Mouse (Mus musculus) forebrain, postnatal 0 days (tissue): ENCODE data around the gene Mfsd2b. TPM values are rescaled to one million over a fixed set of nuclear protein-coding genes. Genes with fewer than 3 reads are reported as not detected.
"Not testable (repeated sequence)": the region's sequence is repeated elsewhere in the genome, so short reads cannot be mapped to it uniquely, and the experiment has no call there.

Experiments
- ATAC-seq: fragments of 200-750 bp; cut with Nextera tagmentation; 2 replicates; pipeline ENCODE4 v1.8.0; 2017; ENCODE audit warnings: mild to moderate bottlenecking, moderate library complexity
- DNase-seq: peaks from one replicate; pipeline ENCODE4 v3.0.0-alpha.2; 2015
- H3K27ac ChIP-seq: fragments of 300-500 bp; sonication (generic); 2 replicates; pipeline ENCODE4 v1.5.1; 2014; ENCODE audit warnings: low read depth, mild to moderate bottlenecking, antibody characterized with exemption, low read length, moderate library complexity, mixed read lengths
- H3K27me3 ChIP-seq: fragments of 300-500 bp; sonication (generic); 2 replicates; pipeline ENCODE4 v1.6.1; 2014; ENCODE audit warnings: mild to moderate bottlenecking, low read length, mixed read lengths; ENCODE audit not compliant: insufficient read depth
- H3K36me3 ChIP-seq: fragments of 300-500 bp; sonication (generic); 2 replicates; pipeline ENCODE4 v1.6.1; 2014; ENCODE audit warnings: mild to moderate bottlenecking, moderate library complexity; ENCODE audit not compliant: insufficient read depth
- H3K4me1 ChIP-seq: fragments of 300-500 bp; sonication (generic); 2 replicates; pipeline ENCODE4 v1.6.1; 2014; ENCODE audit warnings: antibody characterized with exemption; ENCODE audit not compliant: insufficient read depth
- H3K4me2 ChIP-seq: fragments of 300-500 bp; sonication (generic); 2 replicates; pipeline ENCODE4 v1.6.1; 2014; ENCODE audit warnings: low read depth, mild to moderate bottlenecking, moderate library complexity
- H3K4me3 ChIP-seq: fragments of 300-500 bp; sonication (generic); 2 replicates; pipeline ENCODE4 v1.5.1; 2014; ENCODE audit warnings: low read depth, low read length, mixed read lengths
- H3K9ac ChIP-seq: fragments of 300-500 bp; sonication (generic); 2 replicates; pipeline ENCODE4 v1.6.1; 2014; ENCODE audit warnings: mild to moderate bottlenecking
- H3K9me3 ChIP-seq: fragments of 300-500 bp; sonication (generic); 2 replicates; pipeline ENCODE4 v1.6.1; 2016; ENCODE audit warnings: low read length
- CTCF ChIP-seq: sonication (generic); IDR thresholded peaks from 2 replicates; pipeline ENCODE4 v1.5.1; 2016; ENCODE audit warnings: antibody characterized with exemption, control low read depth, low read depth
- WGBS: fragments of 180-500 bp; shearing (Covaris S2); extraction: QIAGEN DNeasy Blood & Tissue Kit; methylation state at CpG from one replicate; pipeline ENCODE4 v1.1.7; 2014; 5-methylcytosine and 5-hydroxymethylcytosine counted together
- polyA plus RNA-seq: library from polyadenylated mRNA; unstranded; fragments of >200 nt; fragmentation: Nextera tagmentation; extraction: Ambion mirVana; gene quantifications from 2 replicates; pipeline ENCODE4 v1.2.1, GENCODE M21; 2015
- total RNA-seq: library from RNA; depleted of rRNA; stranded (reverse); fragments of >200 nt; gene quantifications from 2 replicates; pipeline ENCODE4 v1.2.3, GENCODE M21; 2014

Gene Mfsd2b
- total and polyA plus RNA-seq, 2 experiments from 2014 or later: 1.3 to 3.4 TPM

DNA sequence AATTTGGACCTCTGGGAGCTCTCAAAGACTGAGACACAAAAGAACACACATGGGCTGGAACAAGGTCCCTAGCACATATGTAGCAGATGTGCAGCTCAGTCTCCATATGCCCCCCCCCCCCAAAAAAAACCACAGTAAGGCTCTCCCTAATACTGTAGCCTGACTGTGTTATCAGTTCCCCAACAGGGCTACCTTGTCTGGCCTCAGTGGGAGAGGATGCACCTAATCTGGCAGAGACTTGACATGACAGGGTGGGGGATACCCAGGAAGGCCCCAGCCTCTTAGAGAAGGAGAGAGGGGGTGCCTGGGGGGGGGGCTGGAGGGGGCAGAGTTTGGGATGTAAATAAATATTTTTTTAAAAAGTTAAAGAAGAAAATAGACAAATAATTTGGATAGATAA, 14.6 kb upstream of the Mfsd2b start:
- Histone ChIP-seq H3K27ac (no peak overlapping the region), H3K4me1 (no peaks in the 10 kb centered on the region), H3K27me3 (no peaks in the 10 kb centered on the region), H3K9me3 (no peaks in the 10 kb centered on the region), H3K4me3 (no peak overlapping the region), H3K36me3 (peaks cover 14% of the 10 kb centered on the region; the same call in 1 of the 2 replicates), H3K4me2 (no peak overlapping the region), H3K9ac (no peak overlapping the region)
- no peak for TF ChIP-seq CTCF
- DNase-seq: no peak
- no peak for ATAC-seq

DNA sequence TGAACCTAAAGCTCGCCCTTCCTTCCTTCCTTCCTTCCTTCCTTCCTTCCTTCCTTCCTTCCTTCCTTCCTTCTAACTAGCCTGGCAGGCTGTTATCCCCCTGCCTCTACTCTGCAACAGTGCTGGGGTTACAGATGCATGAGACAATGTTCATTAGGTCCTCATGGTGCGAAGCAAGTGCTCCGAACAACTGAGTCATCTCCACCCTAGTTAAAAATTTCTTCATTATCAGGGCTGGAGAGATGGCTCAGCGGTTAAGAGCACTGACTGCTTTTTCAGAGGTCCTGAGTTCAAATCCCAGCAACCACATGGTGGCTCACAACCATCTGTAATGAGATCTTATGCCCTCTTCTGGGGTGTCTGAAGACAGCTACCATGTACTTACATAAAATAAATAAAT, 12.4 kb upstream of the Mfsd2b start:
- ATAC-seq, H3K27me3 ChIP-seq, H3K9ac ChIP-seq, DNase-seq, H3K9me3 ChIP-seq, H3K27ac ChIP-seq, H3K4me3 ChIP-seq, H3K4me1 ChIP-seq, H3K4me2 ChIP-seq: not testable (repeated sequence)
- 96% methylated on average over 4 of the region's 4 CpGs for WGBS
- peaks cover 22% of the 10 kb centered on the region for H3K36me3 ChIP-seq

- 56% methylated on average over 1 of the region's 1 CpGs for WGBS
- Histone ChIP-seq H3K9ac (no peak overlapping the region), H3K36me3 (peaks cover 26% of the 10 kb centered on the region), H3K4me3 (no peak overlapping the region), H3K4me2 (no peak overlapping the region), H3K9me3 (no peaks in the 10 kb centered on the region), H3K27me3 (no peaks in the 10 kb centered on the region), H3K4me1 (no peaks in the 10 kb centered on the region), H3K27ac (no peak overlapping the region)
- DNase-seq (no peak), ATAC-seq (no peak)
- no peak for TF ChIP-seq CTCF
These were observed 10.9 kb upstream of the Mfsd2b start for GRCm38 (mm10) chr12:4885062-4885461.

DNA sequence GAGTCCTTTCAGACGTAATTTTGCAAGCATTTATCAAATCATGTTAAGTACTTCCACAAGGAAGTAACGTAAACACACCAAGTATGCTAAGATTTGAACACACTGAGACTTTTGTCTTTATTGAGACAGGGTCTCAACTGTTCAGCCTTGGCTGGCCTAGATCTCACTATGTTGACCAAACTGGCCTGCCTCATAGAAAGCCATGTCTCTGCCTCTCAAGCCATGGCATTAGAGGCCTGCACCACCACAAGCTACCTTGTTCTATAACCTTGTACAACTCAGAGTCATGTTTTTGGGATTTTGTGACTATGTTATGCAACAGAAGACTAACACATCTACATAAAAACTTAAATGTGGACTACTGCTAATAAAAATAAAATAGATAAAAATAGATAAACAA, 7.9 kb upstream of the Mfsd2b start:
- Histone ChIP-seq H3K9ac (no peak overlapping the region), H3K27me3 (no peaks in the 10 kb centered on the region), H3K9me3 (no peaks in the 10 kb centered on the region), H3K27ac (no peak overlapping the region), H3K4me1 (no peaks in the 10 kb centered on the region), H3K4me3 (no peak overlapping the region), H3K4me2 (no peak overlapping the region), H3K36me3 (peaks cover 34% of the 10 kb centered on the region)
- DNase-seq: no peak
- no peak for ATAC-seq
- TF ChIP-seq CTCF: no peak
- 95% methylated on average over 2 of the region's 2 CpGs for WGBS

- H3K9me3 ChIP-seq: no peaks in the 10 kb centered on the region
- H3K27ac ChIP-seq: no peak overlapping the region
- ATAC-seq (no peak), DNase-seq (no peak)
- H3K27me3 ChIP-seq: no peaks in the 10 kb centered on the region
- H3K4me3 ChIP-seq: no peak overlapping the region
- no peak overlapping the region for H3K9ac ChIP-seq
- TF ChIP-seq CTCF: no peak
- H3K4me1 ChIP-seq: 0 out of 2 replicates have a peak, but pooled peaks cover 4% of the 10 kb centered on the region
- H3K36me3 ChIP-seq: peaks cover 30% of the 10 kb centered on the region
- WGBS: 97% methylated on average over 5 of the region's 5 CpGs
- no peak overlapping the region for H3K4me2 ChIP-seq
These were observed 4.9 kb upstream of the Mfsd2b start for GRCm38 (mm10) chr12:4879048-4879447.

- H3K27ac ChIP-seq: no peak overlapping the region
- H3K9ac ChIP-seq: no peak overlapping the region
- H3K4me1 ChIP-seq: peaks cover 8% of the 10 kb centered on the region; the same call in 1 of the 2 replicates
- H3K4me3 ChIP-seq: no peak overlapping the region
- no peaks in the 10 kb centered on the region for H3K9me3 ChIP-seq
- no peak overlapping the region for H3K4me2 ChIP-seq
- peaks cover 30% of the 10 kb centered on the region for H3K36me3 ChIP-seq
- 84% methylated on average over 9 of the region's 9 CpGs for whole genome bisulfite sequencing
- ATAC-seq (no peak), DNase-seq (no peak)
- no peaks in the 10 kb centered on the region; the same call in 1 of the 2 replicates for H3K27me3 ChIP-seq
- no peak for TF ChIP-seq CTCF
These were observed 4.2 kb upstream of the Mfsd2b start for GRCm38 (mm10) chr12:4878296-4878783.

DNA sequence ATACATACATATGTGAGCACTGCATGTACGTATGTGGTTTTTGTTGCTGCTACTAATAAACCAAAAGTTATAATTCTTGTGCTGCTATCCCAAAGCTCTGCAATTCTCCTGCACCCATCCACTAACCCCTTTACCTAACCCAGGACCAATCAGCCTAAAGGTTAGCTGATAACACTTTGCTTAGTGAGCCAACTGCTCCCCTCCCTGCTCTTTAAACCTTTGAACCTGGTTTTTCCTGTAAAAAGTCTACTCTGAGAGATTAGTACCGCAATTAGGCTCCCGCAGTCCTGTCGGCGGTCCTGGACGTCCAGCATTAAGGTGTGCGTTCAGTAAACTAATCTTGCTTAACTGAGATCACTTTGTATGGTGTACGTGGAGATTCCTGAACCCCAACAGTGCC, 1.5 kb upstream of the Mfsd2b start:
- no peak overlapping the region for H3K9ac ChIP-seq
- H3K9me3 ChIP-seq: no peaks in the 10 kb centered on the region
- H3K27ac ChIP-seq: no peak overlapping the region
- DNase-seq (no peak), ATAC-seq (no peak)
- no peak overlapping the region for H3K4me2 ChIP-seq
- no peaks in the 10 kb centered on the region; the same call in 1 of the 2 replicates for H3K27me3 ChIP-seq
- 74% methylated on average over 8 of the region's 8 CpGs for WGBS
- H3K36me3 ChIP-seq: peaks cover 10% of the 10 kb centered on the region
- H3K4me3 ChIP-seq: no peak overlapping the region
- peaks cover 8% of the 10 kb centered on the region; the same call in 1 of the 2 replicates for H3K4me1 ChIP-seq
- TF ChIP-seq CTCF: no peak

DNA sequence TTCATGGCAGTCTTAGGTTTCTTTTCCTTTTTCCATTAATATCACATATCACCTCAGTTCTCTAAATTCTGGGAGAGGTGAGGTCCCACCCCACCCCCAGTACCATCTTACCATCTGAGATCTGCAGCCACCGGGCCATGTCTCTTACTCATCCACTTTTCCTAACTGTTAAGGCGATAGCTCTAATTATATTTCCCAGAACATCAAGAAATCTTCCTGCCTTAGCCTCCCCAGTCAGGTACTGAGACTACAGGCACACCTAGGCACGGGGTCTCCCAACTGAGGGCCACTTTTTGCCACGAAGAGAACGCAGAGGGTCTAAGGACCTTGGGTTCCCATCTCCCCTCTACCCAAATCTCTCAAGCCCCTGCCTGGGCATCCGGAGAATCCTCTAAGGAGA, 628 bp downstream of the Mfsd2b start:
- WGBS: 70% methylated on average over 6 of the region's 6 CpGs
- Histone ChIP-seq H3K4me3 (no peak overlapping the region), H3K27me3 (no peaks in the 10 kb centered on the region; the same call in 1 of the 2 replicates), H3K9ac (no peak overlapping the region), H3K27ac (no peak overlapping the region), H3K4me2 (peak overlapping the region; percentile 92), H3K4me1 (peaks cover 8% of the 10 kb centered on the region; the same call in 1 of the 2 replicates), H3K36me3 (no peaks in the 10 kb centered on the region; the same call in 1 of the 2 replicates), H3K9me3 (no peaks in the 10 kb centered on the region)
- DNase-seq (no peak), ATAC-seq (no peak)
- TF ChIP-seq CTCF: no peak
